Mouse (Mus musculus) monocyte, adult 5-6 weeks (primary cell): ENCODE measurements around the gene Zbed6. TPM values are rescaled to one million over a fixed set of nuclear protein-coding genes. Genes with fewer than 3 reads are reported as not detected.
"Not testable (repeated sequence)": the region's sequence is repeated elsewhere in the genome, so short reads cannot be mapped to it uniquely, and the experiment has no call there.

ENCODE experiments used
- ATAC-seq: fragments of 153-309, 156-312 bp; replicated peaks from 2 replicates; pipeline ENCODE4 v1.8.0; 2017; ENCODE audit warnings: mild to moderate bottlenecking; ENCODE audit not compliant: low TSS enrichment, insufficient number of reproducible peaks, severe bottlenecking, poor library complexity, low FRiP score
- total RNA-seq: library from RNA; stranded (forward); fragments of 200-1000, 200-491, 200-594 nt; gene quantifications from 3 replicates; pipeline ENCODE4 v1.2.3, GENCODE M21; 2017

The Zbed6 gene
- total RNA-seq, result 15.3 to 43.2 TPM (median 22.6 TPM) in 3 replicates

DNA sequence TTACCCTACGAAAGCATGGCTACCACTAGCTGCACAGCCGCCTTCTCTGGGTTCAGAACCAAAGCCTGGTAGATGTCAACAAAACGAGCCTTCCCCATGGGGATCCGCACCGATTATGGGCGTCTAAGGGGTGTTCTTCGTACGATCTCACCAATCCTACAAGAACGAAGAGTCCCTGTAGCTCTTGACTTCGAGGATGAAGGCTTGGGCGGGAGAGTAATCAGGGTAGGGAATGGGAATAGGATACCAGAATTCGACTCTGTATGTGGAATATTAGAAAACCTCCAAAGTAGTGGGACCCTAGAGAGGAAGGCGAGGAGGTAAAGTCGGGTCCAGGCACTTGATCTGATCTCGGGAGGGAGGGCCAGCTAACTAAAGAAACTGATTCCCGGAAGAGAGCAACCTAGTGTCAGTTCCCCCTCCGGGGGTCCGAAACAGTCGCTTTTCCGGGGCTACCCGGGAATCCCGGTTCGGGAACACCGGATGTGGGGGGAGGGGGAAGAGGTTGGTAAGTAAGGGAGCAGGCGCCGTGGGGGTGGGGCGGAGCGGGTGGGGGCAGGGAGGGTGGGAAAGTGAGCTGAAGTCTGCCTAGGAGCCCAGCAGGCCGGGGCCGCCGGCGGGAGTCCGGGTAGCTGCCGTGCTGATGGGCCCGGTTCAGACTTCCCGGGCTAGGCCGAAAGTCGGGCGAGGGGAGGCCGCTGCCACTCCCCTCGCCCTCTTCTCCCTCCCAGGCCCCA lies at the start of gene Zbed6:
TSS of gene Zbed6 (minus strand) at position 420 of the 737 bp plus-strand sequence.
- ATAC-seq, result no peak

DNA sequence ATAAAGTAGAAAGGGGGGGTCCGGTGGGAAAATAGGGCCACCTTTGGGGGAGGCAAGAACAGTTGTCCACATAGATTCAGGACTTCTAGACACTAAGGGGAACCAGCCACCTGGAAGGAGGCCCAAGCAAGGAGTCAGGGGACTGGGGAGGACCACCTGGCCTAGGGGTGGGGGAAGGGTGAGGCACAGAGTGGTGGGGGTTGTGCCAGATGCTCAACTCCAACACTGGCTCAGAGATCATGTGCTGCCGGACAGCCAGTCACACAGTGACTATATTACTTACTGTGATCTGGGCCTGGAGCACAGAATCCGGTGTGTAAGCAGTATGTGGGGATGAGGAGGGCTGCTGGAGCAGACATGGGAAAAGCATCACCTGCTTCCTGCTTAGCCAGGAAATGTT lies 48.6 kb upstream of the Zbed6 start:
- no peak for ATAC-seq

GRCm38 (mm10) chr1:133701824-133702223 lies 41.1 kb upstream of the Zbed6 start:
- ATAC-seq, result not testable (repeated sequence)

DNA sequence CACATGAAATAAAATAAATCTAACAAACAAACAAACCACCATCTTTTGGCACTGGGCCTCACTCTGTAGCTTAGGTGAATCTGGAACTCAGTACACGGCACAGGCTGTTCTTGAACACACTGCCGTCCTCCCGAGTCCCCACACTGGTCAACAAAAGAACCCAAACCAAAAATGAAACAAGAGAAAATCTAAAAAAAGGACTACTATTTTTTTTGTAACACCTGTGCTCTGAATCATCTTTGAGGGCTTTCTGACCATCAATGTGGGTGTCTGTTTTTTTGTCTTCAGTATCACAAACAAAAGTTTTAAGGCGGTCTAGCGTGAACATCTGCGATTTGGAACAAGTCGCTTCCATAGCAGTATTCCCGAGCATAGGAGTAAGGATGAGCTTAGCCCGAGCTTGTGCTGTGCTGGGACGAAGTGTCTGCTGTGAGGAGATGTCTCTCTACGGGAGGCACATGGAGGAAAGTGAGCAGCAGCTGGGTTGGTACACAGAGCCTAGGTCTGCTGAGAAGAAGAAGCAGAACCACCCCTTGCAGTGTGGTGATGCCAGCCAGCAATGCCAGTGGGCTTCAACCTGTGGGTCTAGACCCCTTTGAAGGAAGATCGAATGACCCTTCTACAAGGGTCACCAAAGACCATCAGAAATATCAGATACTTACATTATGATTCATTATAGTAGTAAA lies 37.4 kb upstream of the Zbed6 start:
- no peak for ATAC-seq

- no peak for ATAC-seq
Observed at GRCm38 (mm10) chr1:133695901-133696300, 35.2 kb upstream of the Zbed6 start.

- peak; percentile 57 for ATAC-seq
Observed at GRCm38 (mm10) chr1:133694876-133695275, 34.2 kb upstream of the Zbed6 start.

DNA sequence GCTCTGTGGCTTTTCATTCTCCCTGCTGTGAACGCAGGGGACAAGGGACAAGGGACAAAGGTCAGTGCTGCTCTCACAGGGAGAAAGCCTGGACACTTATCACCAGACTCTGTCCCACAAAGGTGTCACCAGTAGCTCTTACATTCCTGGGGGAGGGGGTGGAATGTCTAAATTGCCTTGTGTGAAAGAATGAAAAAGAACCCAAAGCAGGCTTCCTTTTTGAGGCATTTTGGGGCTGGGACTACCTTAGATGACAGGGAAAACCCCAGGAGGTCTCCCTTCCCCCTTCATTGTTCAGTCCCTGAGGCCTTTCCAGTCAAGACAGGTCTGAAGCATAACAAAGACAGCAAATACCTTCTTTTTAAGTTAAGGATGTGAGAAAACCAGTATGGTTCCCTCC lies 33.6 kb upstream of the Zbed6 start:
- no peak for ATAC-seq

GRCm38 (mm10) chr1:133693536-133694114 lies 32.9 kb upstream of the Zbed6 start:
- ATAC-seq, result no peak

GRCm38 (mm10) chr1:133692195-133692594 lies 31.5 kb upstream of the Zbed6 start:
- ATAC-seq, result no peak

DNA sequence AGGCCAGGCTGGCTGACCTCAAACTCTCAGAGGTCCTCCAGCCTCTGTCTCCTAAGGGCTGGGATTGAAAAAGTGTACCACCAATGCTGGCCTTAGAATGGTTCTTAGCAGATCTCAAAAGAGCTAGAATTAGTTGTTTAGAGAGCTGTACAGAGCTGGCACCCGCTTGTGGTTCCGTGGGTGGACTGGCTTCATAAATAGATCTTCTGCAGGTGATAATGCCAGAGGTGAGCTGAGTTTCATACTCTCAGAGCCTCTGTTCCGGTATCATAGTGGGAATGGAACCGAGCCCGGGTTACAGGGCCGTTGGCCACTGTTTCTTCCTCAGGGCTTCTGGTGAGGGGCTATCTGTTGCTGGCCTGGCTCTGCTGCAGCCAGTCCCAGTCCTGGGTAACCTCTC lies 30.4 kb upstream of the Zbed6 start:
- no peak for ATAC-seq

GRCm38 (mm10) chr1:133689897-133690296 lies 29.2 kb upstream of the Zbed6 start, which contains the start of gene Lax1:
Gene Lax1, minus strand, starts transcription at chr1:133690108.
- peak; percentile 68 for ATAC-seq

DNA sequence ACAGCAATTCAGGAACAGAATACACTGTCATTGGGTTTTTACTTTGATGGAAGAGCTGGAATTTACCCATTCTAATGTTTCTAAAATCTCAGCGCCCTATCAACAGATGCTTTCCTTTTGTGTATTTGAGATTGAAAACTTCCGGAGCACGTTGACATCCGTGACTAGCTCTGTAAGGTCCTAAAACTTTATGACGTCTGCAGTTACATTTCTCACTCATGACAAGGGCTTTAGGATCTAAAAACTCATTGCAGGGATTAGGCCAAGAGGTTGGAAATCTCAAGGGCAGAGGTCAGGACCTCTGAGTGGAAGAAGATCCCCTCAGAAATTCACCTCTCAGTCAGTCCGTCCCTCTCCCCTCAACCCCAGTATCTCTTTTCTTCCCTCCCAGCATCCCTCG lies 27.6 kb upstream of the Zbed6 start:
- no peak for ATAC-seq

GRCm38 (mm10) chr1:133685749-133686519 lies 25.2 kb upstream of the Zbed6 start:
- ATAC-seq, result no peak

- no peak for ATAC-seq
Observed at GRCm38 (mm10) chr1:133671801-133672200, 11.1 kb upstream of the Zbed6 start.

- no peak for ATAC-seq
Observed at GRCm38 (mm10) chr1:133671266-133671665, 10.6 kb upstream of the Zbed6 start.

DNA sequence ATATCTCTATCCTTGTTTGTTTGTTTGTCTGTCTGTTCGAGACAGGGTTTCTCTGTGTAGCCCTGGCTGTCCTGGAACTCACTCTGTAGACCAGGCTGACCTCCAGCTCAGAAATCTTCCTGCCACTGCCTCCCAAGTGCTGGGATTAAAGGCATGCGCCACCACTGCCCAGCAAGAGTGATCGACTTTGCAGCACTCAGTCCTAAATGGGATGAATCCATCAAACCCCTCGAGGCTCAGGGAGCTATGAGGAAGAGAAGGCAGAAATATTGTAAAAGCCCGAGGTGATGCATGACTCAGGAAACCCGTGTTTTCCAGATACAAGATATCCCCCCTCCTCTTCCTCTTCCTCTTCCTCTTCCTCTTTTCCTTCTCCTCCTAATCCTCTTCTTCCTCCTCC lies 10.1 kb upstream of the Zbed6 start:
- ATAC-seq, result no peak

DNA sequence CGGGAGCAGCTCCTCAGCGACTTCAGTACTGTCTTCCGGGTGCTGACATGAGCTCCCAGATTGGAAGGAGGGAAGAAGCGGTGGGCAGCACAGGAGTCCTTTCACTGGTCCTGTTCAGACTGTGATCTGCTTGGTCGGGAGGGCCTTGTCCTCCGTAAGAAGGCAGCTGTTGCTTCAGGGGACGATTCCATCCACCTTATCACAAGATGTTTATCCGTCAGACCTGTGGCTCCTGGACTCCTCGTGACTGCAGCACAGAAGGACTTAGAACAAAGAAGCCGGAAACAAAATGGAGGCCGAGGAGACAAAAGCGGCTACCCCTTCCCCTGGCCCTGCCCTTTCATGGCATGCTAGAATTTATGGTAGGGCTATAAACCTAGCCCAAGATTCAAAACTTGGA lies 9.5 kb upstream of the Zbed6 start:
- no peak for ATAC-seq

DNA sequence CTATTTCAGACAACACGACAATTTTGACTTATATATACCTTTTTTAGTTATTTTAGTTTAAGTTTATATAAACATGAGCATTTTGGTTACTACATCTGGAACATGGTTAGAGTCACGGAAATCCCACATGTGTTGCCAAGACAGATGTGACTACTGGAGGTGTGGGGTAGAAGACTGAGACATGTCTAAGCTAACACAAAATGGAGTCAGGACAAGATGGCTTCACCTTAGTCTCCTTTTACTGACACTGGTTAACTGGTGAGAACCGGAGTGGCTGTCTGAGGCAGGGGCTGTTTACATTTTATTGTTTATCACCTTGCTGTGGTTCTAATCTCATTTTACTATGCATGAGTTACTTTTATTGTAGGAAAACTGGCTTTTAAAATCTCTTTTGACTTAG lies 7.9 kb upstream of the Zbed6 start:
- no peak for ATAC-seq

DNA sequence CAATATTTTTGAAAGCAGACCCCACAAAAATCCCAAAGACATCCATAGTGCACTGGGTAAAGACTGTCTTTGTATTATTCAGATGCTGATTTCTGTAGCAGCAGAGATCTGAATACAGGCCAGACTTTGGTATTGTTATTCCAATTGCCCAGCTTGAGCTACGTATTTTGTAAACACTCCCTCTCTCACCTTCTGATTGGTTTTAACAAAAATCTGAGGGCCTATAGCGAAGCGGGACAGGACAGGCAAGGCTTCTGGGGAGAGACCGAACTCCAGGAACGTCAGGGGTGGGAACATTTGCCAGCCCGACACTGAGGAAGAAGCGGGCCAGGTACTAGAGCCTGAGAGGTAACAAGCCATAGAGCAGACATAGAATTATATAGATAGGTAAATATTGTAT lies 7.0 kb upstream of the Zbed6 start:
- ATAC-seq, result no peak
